Mouse (Mus musculus) kidney, embryonic 14.5 days (tissue): ENCODE results near the gene Mrpl48. TPM values are rescaled to one million over a fixed set of nuclear protein-coding genes. Genes with fewer than 3 reads are reported as not detected.

Experiments used
- ATAC-seq: fragments of 200-750 bp; cut with Nextera tagmentation; 2 replicates; pipeline ENCODE4 v1.8.0; 2017; ENCODE audit warnings: moderate number of reproducible peaks, mild to moderate bottlenecking, moderate TSS enrichment, moderate library complexity; ENCODE audit not compliant: low FRiP score, low TSS enrichment
- H3K27ac ChIP-seq: fragments of 300-500 bp; sonication (generic); 2 replicates; pipeline ENCODE4 v1.5.1; 2014; ENCODE audit warnings: low read depth, mild to moderate bottlenecking, low read length, moderate library complexity, mixed read lengths
- H3K27me3 ChIP-seq: fragments of 300-500 bp; sonication (generic); 2 replicates; pipeline ENCODE4 v1.6.1; 2014; ENCODE audit warnings: mild to moderate bottlenecking, low read length; ENCODE audit not compliant: control insufficient read depth, insufficient read depth
- H3K36me3 ChIP-seq: fragments of 300-500 bp; sonication (generic); 2 replicates; pipeline ENCODE4 v1.6.1; 2014; ENCODE audit warnings: low read length, mixed read lengths; ENCODE audit not compliant: control insufficient read depth, insufficient read depth
- H3K4me1 ChIP-seq: fragments of 300-500 bp; sonication (generic); 2 replicates; pipeline ENCODE4 v1.6.1; 2014; ENCODE audit warnings: low read length, mixed read lengths; ENCODE audit not compliant: control insufficient read depth, insufficient read depth
- H3K4me2 ChIP-seq: fragments of 300-500 bp; sonication (generic); replicated peaks from 2 replicates; pipeline ENCODE4 v1.6.1; 2014; ENCODE audit warnings: low read depth, mild to moderate bottlenecking, low read length
- H3K4me3 ChIP-seq: fragments of 300-500 bp; sonication (generic); 2 replicates; pipeline ENCODE4 v1.5.1; 2014; ENCODE audit warnings: mild to moderate bottlenecking, low read length
- H3K9ac ChIP-seq: fragments of 300-500 bp; sonication (generic); 2 replicates; pipeline ENCODE4 v1.6.1; 2014; ENCODE audit warnings: low read depth, mild to moderate bottlenecking, low read length, moderate library complexity
- H3K9me3 ChIP-seq: fragments of 300-500 bp; sonication (generic); 2 replicates; pipeline ENCODE4 v1.6.1; 2016; ENCODE audit warnings: low read length; ENCODE audit not compliant: control insufficient read depth
- WGBS: fragments of 180-500 bp; shearing (Covaris S2); extraction: QIAGEN DNeasy Blood & Tissue Kit; methylation state at CpG from one replicate; pipeline ENCODE4 v1.1.7; 2014; 5-methylcytosine and 5-hydroxymethylcytosine counted together
- polyA plus RNA-seq: library from polyadenylated mRNA; unstranded; fragments of >200 nt; fragmentation: Nextera tagmentation; extraction: Ambion mirVana; gene quantifications from 2 replicates; pipeline ENCODE4 v1.2.1, GENCODE M21; 2014

Mrpl48 gene
- polyA plus RNA-seq, 1 experiment from 2014 or later = 91.3 TPM

- Histone ChIP-seq H3K9me3 (no peaks in the 10 kb centered on the region), H3K4me2 (no peak overlapping the region), H3K9ac (no peak overlapping the region), H3K27ac (no peak overlapping the region), H3K4me1 (no peaks in the 10 kb centered on the region), H3K4me3 (no peak overlapping the region), H3K36me3 (no peaks in the 10 kb centered on the region), H3K27me3 (no peaks in the 10 kb centered on the region)
- WGBS = 39% methylated on average over 4 of the region's 4 CpGs
- ATAC-seq = peak; percentile 22; the same call in 1 of the 2 replicates
Measured at GRCm38 (mm10) chr7:100506494-100506893, 101.6 kb downstream of the Mrpl48 start.

GRCm38 (mm10) chr7:100504740-100505487 lies 103.2 kb downstream of the Mrpl48 start:
- Histone ChIP-seq H3K4me1 (no peaks in the 10 kb centered on the region), H3K27me3 (no peaks in the 10 kb centered on the region), H3K9ac (no peak overlapping the region), H3K9me3 (no peaks in the 10 kb centered on the region), H3K27ac (no peak overlapping the region), H3K36me3 (peaks cover 3% of the 10 kb centered on the region; the same call in 1 of the 2 replicates), H3K4me2 (no peak overlapping the region), H3K4me3 (no peak overlapping the region)
- peak; percentile 14; the same call in 1 of the 2 replicates for ATAC-seq
- 69% methylated on average over 13 of the region's 13 CpGs for WGBS

DNA sequence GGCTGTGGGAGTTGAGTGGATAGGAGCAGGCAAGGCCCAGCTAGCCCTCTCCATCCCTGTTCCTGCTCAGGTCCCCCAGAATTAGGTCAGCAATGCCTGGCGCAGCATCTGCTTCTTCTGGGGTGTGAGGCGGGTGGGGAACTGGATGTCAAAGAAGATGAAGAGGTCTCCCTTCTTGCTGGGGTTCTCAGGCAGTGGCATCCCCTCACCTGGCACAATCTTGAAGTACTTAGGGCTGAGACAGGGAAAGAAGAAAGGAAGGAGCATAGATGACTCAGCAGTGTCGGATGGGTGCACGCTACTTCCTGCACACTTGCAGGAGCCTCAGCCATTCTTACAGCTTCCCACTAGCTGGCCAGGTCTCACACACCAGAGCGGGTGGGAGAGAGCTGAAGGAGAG lies 105.0 kb downstream of the Mrpl48 start:
- no peak for ATAC-seq
- Histone ChIP-seq H3K36me3 (peaks cover 20% of the 10 kb centered on the region), H3K27me3 (no peaks in the 10 kb centered on the region), H3K4me2 (no peak overlapping the region), H3K4me3 (no peak overlapping the region), H3K4me1 (no peaks in the 10 kb centered on the region), H3K9ac (no peak overlapping the region), H3K9me3 (no peaks in the 10 kb centered on the region), H3K27ac (no peak overlapping the region)
- 88% methylated on average over 5 of the region's 5 CpGs for WGBS

DNA sequence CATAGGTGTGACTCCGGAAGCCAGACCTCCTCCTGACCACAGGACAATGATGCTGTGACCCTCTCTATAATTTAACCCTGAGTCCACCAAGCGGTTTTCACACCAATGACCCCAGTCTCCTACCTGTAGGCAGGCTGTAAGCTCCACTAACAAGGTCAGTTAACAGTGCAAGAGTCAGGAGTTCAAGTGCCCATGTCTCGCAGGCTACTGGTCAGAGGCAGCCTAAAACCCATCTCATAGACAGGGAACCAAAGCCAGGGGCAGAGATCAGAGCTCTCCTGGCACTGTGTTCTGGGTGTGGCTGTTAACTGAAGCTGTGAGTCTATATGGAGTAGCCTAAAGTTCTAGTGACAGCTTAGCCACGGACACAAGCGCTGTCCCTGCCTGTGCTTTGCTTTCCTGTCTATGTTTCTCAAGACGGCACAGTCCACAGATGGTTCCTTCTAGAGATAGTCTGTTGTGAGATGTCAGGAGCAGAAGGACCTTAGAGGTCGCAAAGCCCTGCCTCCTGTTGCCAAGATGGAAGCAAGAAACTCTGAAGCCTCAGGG lies 105.7 kb downstream of the Mrpl48 start:
- H3K4me3 ChIP-seq = no peak overlapping the region
- no peak overlapping the region for H3K9ac ChIP-seq
- H3K4me1 ChIP-seq = no peaks in the 10 kb centered on the region
- no peak overlapping the region for H3K27ac ChIP-seq
- no peak overlapping the region for H3K4me2 ChIP-seq
- 72% methylated on average over 7 of the region's 7 CpGs for WGBS
- H3K36me3 ChIP-seq = peaks cover 26% of the 10 kb centered on the region
- ATAC-seq = no peak
- H3K27me3 ChIP-seq = no peaks in the 10 kb centered on the region
- H3K9me3 ChIP-seq = no peaks in the 10 kb centered on the region

- no peaks in the 10 kb centered on the region for H3K27me3 ChIP-seq
- ATAC-seq = no peak
- H3K9ac ChIP-seq = no peak overlapping the region
- no peaks in the 10 kb centered on the region for H3K9me3 ChIP-seq
- no peak overlapping the region for H3K4me3 ChIP-seq
- no peak overlapping the region for H3K27ac ChIP-seq
- no peak overlapping the region for H3K4me2 ChIP-seq
- no peaks in the 10 kb centered on the region for H3K4me1 ChIP-seq
- peaks cover 31% of the 10 kb centered on the region for H3K36me3 ChIP-seq
- WGBS = 59% methylated on average over 2 of the region's 2 CpGs
Measured at GRCm38 (mm10) chr7:100501844-100502373, 106.2 kb downstream of the Mrpl48 start.

DNA sequence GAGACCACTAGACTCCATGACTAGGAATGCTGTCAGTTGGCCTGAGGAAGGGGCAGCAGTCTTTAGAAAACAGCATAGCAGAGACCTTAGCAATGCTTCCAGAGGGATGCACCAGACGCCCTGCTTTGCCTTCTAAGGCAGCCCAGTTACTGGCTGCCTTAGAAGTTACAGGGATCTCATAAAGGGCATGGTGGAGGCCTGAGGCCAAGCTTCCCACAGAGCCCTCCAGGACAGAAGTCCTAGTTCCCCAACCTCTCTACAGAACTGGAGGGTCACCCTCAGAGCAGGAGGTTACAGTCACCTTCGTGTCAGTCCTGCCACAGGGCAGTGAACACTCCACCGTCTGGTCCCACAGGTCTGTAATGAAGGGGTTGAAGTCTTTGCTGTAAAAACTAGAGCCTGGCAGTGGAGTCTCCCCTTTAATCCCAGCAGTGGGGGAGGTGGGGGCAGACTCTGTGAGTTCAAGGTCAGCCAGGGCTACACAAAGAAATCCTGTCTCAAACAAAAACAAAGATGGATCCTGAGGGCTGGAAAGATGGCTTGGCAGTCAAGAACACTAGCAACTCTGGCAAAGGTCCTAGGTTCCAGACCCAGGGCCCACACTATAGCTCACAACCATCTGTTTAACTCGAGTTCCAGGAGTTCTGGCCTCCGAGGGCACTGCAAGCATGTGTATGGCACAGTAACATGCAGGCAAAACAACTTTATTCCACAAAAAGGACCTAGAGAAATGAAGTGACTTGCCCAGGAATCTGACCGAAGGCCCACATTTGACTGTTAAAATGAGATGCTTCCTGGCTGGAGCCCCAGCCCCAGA lies 106.9 kb downstream of the Mrpl48 start:
- Histone ChIP-seq H3K4me1 (no peaks in the 10 kb centered on the region), H3K4me2 (no peak overlapping the region), H3K27me3 (no peaks in the 10 kb centered on the region), H3K4me3 (no peak overlapping the region), H3K9me3 (no peaks in the 10 kb centered on the region), H3K27ac (no peak overlapping the region), H3K36me3 (peaks cover 35% of the 10 kb centered on the region), H3K9ac (no peak overlapping the region)
- ATAC-seq = no peak
- 64% methylated on average over 6 of the region's 6 CpGs for WGBS

- Histone ChIP-seq H3K36me3 (peaks cover 35% of the 10 kb centered on the region), H3K4me1 (peaks cover 4% of the 10 kb centered on the region), H3K4me3 (no peak overlapping the region), H3K9ac (no peak overlapping the region), H3K4me2 (no peak overlapping the region), H3K27ac (no peak overlapping the region), H3K27me3 (no peaks in the 10 kb centered on the region), H3K9me3 (no peaks in the 10 kb centered on the region)
- ATAC-seq = no peak
- 66% methylated on average over 16 of the region's 16 CpGs for WGBS
Measured at GRCm38 (mm10) chr7:100500276-100500977, 107.7 kb downstream of the Mrpl48 start.

DNA sequence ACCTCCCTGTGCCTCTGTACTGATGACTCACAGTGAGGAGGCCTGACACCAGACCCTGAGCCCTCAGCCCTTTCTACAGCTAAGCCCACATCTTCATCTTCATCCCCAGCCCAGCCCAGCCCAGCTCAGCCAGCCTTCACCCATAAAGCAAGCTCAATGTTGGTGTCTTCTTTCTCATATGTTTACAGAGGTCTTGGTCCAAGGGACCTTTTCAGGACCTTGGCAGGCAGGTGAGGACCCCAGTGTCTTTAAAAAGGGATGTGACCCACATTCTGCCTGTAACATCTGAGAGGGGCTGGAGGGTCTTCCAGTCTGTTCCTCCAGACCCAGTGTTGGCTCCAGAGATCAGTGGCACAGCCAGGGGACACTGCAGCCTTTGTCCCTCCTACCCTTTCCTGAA lies 108.6 kb downstream of the Mrpl48 start:
- no peak overlapping the region for H3K27ac ChIP-seq
- no peaks in the 10 kb centered on the region for H3K27me3 ChIP-seq
- no peak overlapping the region for H3K9ac ChIP-seq
- H3K36me3 ChIP-seq = peaks cover 35% of the 10 kb centered on the region
- peaks cover 11% of the 10 kb centered on the region for H3K4me1 ChIP-seq
- H3K4me3 ChIP-seq = no peak overlapping the region
- no peak overlapping the region for H3K4me2 ChIP-seq
- ATAC-seq = no peak
- no peaks in the 10 kb centered on the region for H3K9me3 ChIP-seq
